Mouse (Mus musculus) testis, adult 2 months (tissue): ENCODE results near the gene Tmsb10.

Source experiments
- CTCF ChIP-seq: fragments of 200-500 bp; IDR thresholded peaks from 2 replicates; pipeline ENCODE4 v1.5.1; 2012; ENCODE audit warnings: low read depth, mild to moderate bottlenecking, inconsistent platforms, low read length, moderate library complexity; ENCODE audit not compliant: control insufficient read depth, insufficient read depth, insufficient replicate concordance
- POLR2A ChIP-seq: fragments of 200-500 bp; IDR thresholded peaks from 2 replicates; pipeline ENCODE4 v1.6.1; 2012; ENCODE audit warnings: low read depth, mild to moderate bottlenecking, inconsistent platforms, low read length, moderate library complexity; ENCODE audit not compliant: control insufficient read depth

GRCm38 (mm10) chr6:72976866-72977265, 18.3 kb upstream of the Tmsb10 start:
- no peak for TF ChIP-seq POLR2A
- no peak for TF ChIP-seq CTCF
